Comparison of ENCODE assay signal across 9 mouse cellular contexts in the genomic region with DNA sequence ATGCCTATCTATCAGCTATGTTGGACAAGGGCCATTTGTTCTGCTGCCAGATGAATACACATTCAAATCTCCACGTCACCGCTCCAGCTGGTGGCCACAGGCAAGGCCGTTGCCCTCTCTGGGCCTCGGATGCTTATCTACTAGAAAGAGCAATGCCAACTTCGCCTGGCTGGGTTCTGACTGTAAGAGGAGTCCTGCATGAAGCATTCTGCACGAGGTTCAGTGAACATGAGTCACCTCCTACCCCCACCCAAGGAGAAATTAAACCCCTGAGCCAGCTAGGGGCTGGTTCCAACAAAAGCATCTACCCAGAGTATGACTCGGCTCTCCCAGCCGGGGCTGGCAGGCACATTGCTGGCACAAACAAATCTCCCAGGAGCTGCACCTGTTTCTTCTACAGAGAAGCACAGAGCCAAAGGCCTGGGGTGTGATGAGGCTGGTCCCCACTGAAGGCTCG. TPM values are rescaled to one million over a fixed set of nuclear protein-coding genes. Genes with fewer than 3 reads are reported as not detected.
DNase-seq lines count a peak whose midpoint lies in the region; ATAC-seq and TF ChIP-seq lines count a peak whose summit lies in the region.
"Had no signal": no experiment of that assay in that cellular context is flagged by ENCODE, and none has a peak within 500 bp of the region (broad histone marks: within the 10 kb centered on the region; RNA-seq: fewer than 3 reads in every experiment).

No protein-coding gene starts in this region.

- TF ChIP-seq POLR2A in myocyte (IDR thresholded peaks at IDR 0.05; ENCODE audit: insufficient read length, low read depth) = no peak

- H3ac ChIP-seq in myocyte (ENCODE audit: control insufficient read depth, insufficient read length) = no peak overlapping the region

- H3K4me2 ChIP-seq in kidney, postnatal 0 days (ENCODE audit: low read length) = no peak overlapping the region
- H3K4me2 ChIP-seq in myocyte (ENCODE audit: low read depth) = peak overlapping the region; percentile 56
- H3K4me2 ChIP-seq: liver, embryonic 13.5 days had no signal

- H3K4me3 ChIP-seq in kidney, postnatal 0 days (replicated peaks; ENCODE audit: low read depth, low read length) = no peak overlapping the region
- H3K4me3 ChIP-seq in myocyte = no peak overlapping the region
- H3K4me3 ChIP-seq: liver, embryonic 13.5 days had no signal

- no peak for TF ChIP-seq CTCF in kidney, postnatal 0 days (IDR thresholded peaks at IDR 0.05; ENCODE audit: low read depth)

- no peaks in the 10 kb centered on the region for H3K79me2 ChIP-seq in myocyte (ENCODE audit: control insufficient read depth, insufficient read depth)

- H3K27me3 ChIP-seq in kidney, postnatal 0 days (ENCODE audit: insufficient read depth, low read length) = no peaks in the 10 kb centered on the region
- no peaks in the 10 kb centered on the region for H3K27me3 ChIP-seq in myocyte (ENCODE audit: control insufficient read depth, insufficient read depth, insufficient read length)
- H3K27me3 ChIP-seq: liver, embryonic 13.5 days had no signal

- no peaks in the 10 kb centered on the region for H3K9me3 ChIP-seq in kidney, postnatal 0 days (replicated peaks; ENCODE audit: low read length)
- H3K9me3 ChIP-seq: liver, embryonic 13.5 days had no signal

- H3K4me1 ChIP-seq in kidney, postnatal 0 days (replicated peaks; ENCODE audit: insufficient read depth, low read length) = no peaks in the 10 kb centered on the region

- H3K27ac ChIP-seq in kidney, postnatal 0 days = peak overlapping the region; percentile 62
- H3K27ac ChIP-seq: liver, embryonic 13.5 days had no signal

- no peak overlapping the region for H3K9ac ChIP-seq in kidney, postnatal 0 days (ENCODE audit: low read depth, low read length)
- H3K9ac ChIP-seq: liver, embryonic 13.5 days had no signal

- no peaks in the 10 kb centered on the region for H3K36me3 ChIP-seq in kidney, postnatal 0 days (ENCODE audit: insufficient read depth, low read length)
- H3K36me3 ChIP-seq in myocyte (ENCODE audit: control insufficient read depth, insufficient read depth) = no peaks in the 10 kb centered on the region
- H3K36me3 ChIP-seq: liver, embryonic 13.5 days had no signal

- ATAC-seq in kidney, postnatal 0 days (replicated peaks; ENCODE audit: low FRiP score, low read depth) = peak; percentile 47

- DNase-seq in lung, adult 18-20 months = peak; percentile 41 to 48
- no peak for DNase-seq in lung, postnatal 14 days
- DNase-seq in adrenal gland, adult 18-20 months (ENCODE audit: low spot score in 2 of 2) = peak; percentile 46 to 68
- DNase-seq in cerebellum, postnatal 14 days = peak; percentile 81 to 88
- DNase-seq in kidney, postnatal 0 days (ENCODE audit: low spot score) = peak; percentile 74
- DNase-seq in spleen, postnatal 4 days (ENCODE audit: low spot score in 2 of 2) = no peak
- DNase-seq: liver, embryonic 13.5 days had no signal

- 40% methylated on average over 9 of the region's 9 CpGs for WGBS in kidney, postnatal 0 days

TF ChIP-seq in myocyte, 11 proteins besides CTCF, POLR2A, EP300 and RAD21:
- TF ChIP-seq MYOG (IDR thresholded peaks at IDR 0.05; ENCODE audit: control insufficient read depth in 1 of 3, insufficient read depth in 1 of 3, insufficient read length in 2 of 3, low read depth in 2 of 3) (peak in 2 of 3 experiments; percentile 38 to 76), MYOD1 (IDR thresholded peaks at IDR 0.05; ENCODE audit: control insufficient read depth in 1 of 3, insufficient read length in 2 of 3, low read depth in 2 of 3) (peak in 2 of 3 experiments; percentile 69 to 75), TCF12 (IDR thresholded peaks at IDR 0.05; ENCODE audit: insufficient read depth, poor library complexity, severe bottlenecking) (peak; percentile 63), MAX (IDR thresholded peaks at IDR 0.05; ENCODE audit: low read depth) (peak; percentile 25), SRF (IDR thresholded peaks at IDR 0.05; ENCODE audit: control insufficient read depth, insufficient read length, low read depth) (no peak)

RNA-seq across cellular contexts. Expression of a gene that starts 38.3 kb away (rescaled TPM):
- 10 to 100 TPM; 17.9 to 18.9 TPM for total RNA-seq in adrenal gland, adult 18-20 months (2021)
- 47.0 and 49.8 TPM in 2 replicates for polyA plus RNA-seq in kidney, postnatal 0 days (2015; fragmentation: Nextera tagmentation; extraction: Ambion mirVana)
- polyA plus RNA-seq in myocyte (2012; fragmentation: generic; extraction: Trizol) = 18.7 TPM

RNA-seq across cellular contexts. Expression of a gene that starts 49.0 kb away (rescaled TPM):
- 1 to 10 TPM; 3.9 to 4.0 TPM for total RNA-seq in adrenal gland, adult 18-20 months (2021)
- polyA plus RNA-seq in kidney, postnatal 0 days (2015; fragmentation: Nextera tagmentation; extraction: Ambion mirVana) = 19.0 and 19.2 TPM in 2 replicates
- polyA plus RNA-seq in myocyte (2012; fragmentation: generic; extraction: Trizol) = 3.3 TPM

RNA-seq across cellular contexts. Expression of a gene that starts 59.5 kb away (rescaled TPM):
- total RNA-seq in adrenal gland, adult 18-20 months (2021) = 10 to 100 TPM; 13.0 to 50.3 TPM
- not detected in 2 replicates for polyA plus RNA-seq in kidney, postnatal 0 days (2015; fragmentation: Nextera tagmentation; extraction: Ambion mirVana)
- 0.05 TPM for polyA plus RNA-seq in myocyte (2012; fragmentation: generic; extraction: Trizol)
- total RNA-seq: gastrocnemius, postnatal 4 days had no signal
- polyA plus RNA-seq: liver, embryonic 13.5 days had no signal

RNA-seq across cellular contexts. Expression of a gene that starts 59.8 kb away (rescaled TPM):
- not detected for total RNA-seq in adrenal gland, adult 18-20 months (2021)
- polyA plus RNA-seq in kidney, postnatal 0 days (2015; fragmentation: Nextera tagmentation; extraction: Ambion mirVana) = not detected in 2 replicates
- not detected for polyA plus RNA-seq in myocyte (2012; fragmentation: generic; extraction: Trizol)
- total RNA-seq: gastrocnemius, postnatal 4 days had no signal
- polyA plus RNA-seq: liver, embryonic 13.5 days had no signal

Comparison
In these comparisons a context has a peak if more than half of its experiments do, and no peak if none do; other contexts are left out.
1. DNase-seq: peak in lung, adult 18-20 months (2 of 2), adrenal gland, adult 18-20 months (2 of 2), cerebellum, postnatal 14 days (2 of 2) and kidney, postnatal 0 days (single experiment); none in lung, postnatal 14 days (single experiment) and spleen, postnatal 4 days (0 of 2).